Mouse (Mus musculus) embryonic fibroblast, embryonic 13.5 days (primary cell): ENCODE measurements at regions not wholly inside any gene's neighbourhood (a gene's known extent, or its start where the extent isn't known, plus 50 kb on each side); places are given as distances from the start of the nearest gene placed in this dataset.

Experiments
- H3K27ac ChIP-seq: 2 replicates; pipeline ENCODE4 v1.5.1; 2012; ENCODE audit warnings: low read length, control low read depth, inconsistent platforms; ENCODE audit not compliant: insufficient read depth
- H3K4me1 ChIP-seq: 2 replicates; pipeline ENCODE4 v1.6.1; 2011; ENCODE audit warnings: low read length; ENCODE audit not compliant: control insufficient read depth, insufficient read depth
- H3K4me3 ChIP-seq: 2 replicates; pipeline ENCODE4 v1.5.1; 2011; ENCODE audit warnings: mild to moderate bottlenecking, control low read depth, low read length; ENCODE audit not compliant: insufficient read depth
- CTCF ChIP-seq: IDR thresholded peaks from 2 replicates; pipeline ENCODE4 v1.5.1; 2011; ENCODE audit warnings: mild to moderate bottlenecking, control low read depth, low read length, moderate library complexity, borderline replicate concordance; ENCODE audit not compliant: insufficient read depth
- POLR2A ChIP-seq: IDR thresholded peaks from 2 replicates; pipeline ENCODE4 v1.6.1; 2011; ENCODE audit warnings: low read depth, mild to moderate bottlenecking, control low read depth, low read length, moderate library complexity

- Histone ChIP-seq H3K4me3 (no peak overlapping the region), H3K27ac (no peak overlapping the region), H3K4me1 (no peaks in the 10 kb centered on the region)
- TF ChIP-seq CTCF (no peak), POLR2A (no peak)
Observed at GRCm38 (mm10) chr19:15200792-15201191, 602.9 kb upstream of the Tle4 start.

- Histone ChIP-seq H3K4me1 (no peaks in the 10 kb centered on the region), H3K27ac (no peak overlapping the region), H3K4me3 (no peak overlapping the region)
- TF ChIP-seq POLR2A: no peak
- no peak for TF ChIP-seq CTCF
Observed at GRCm38 (mm10) chr19:15200361-15200760, 602.5 kb upstream of the Tle4 start.

- no peak overlapping the region for H3K4me3 ChIP-seq
Observed at GRCm38 (mm10) chr19:15199692-15200091, 601.8 kb upstream of the Tle4 start.

GRCm38 (mm10) chr19:15175221-15175620 is 577.4 kb upstream of the Tle4 start:
- H3K4me1 ChIP-seq: no peaks in the 10 kb centered on the region
- no peak overlapping the region for H3K4me3 ChIP-seq
- no peak overlapping the region for H3K27ac ChIP-seq
- TF ChIP-seq POLR2A: no peak
- TF ChIP-seq CTCF: no peak

More at GRCm38 (mm10) chr19:15199692-15200091, 601.8 kb upstream of the Tle4 start:
- Histone ChIP-seq H3K27ac (no peak overlapping the region), H3K4me1 (no peaks in the 10 kb centered on the region)
- TF ChIP-seq CTCF (no peak), POLR2A (no peak)

GRCm38 (mm10) chr19:15173301-15173700 is 575.5 kb upstream of the Tle4 start:
- no peak overlapping the region for H3K27ac ChIP-seq
- TF ChIP-seq POLR2A (no peak), CTCF (no peak)

GRCm38 (mm10) chr19:15167184-15167583 is 569.3 kb upstream of the Tle4 start:
- TF ChIP-seq CTCF (no peak), POLR2A (no peak)
- H3K27ac ChIP-seq: no peak overlapping the region
- no peaks in the 10 kb centered on the region for H3K4me1 ChIP-seq
- H3K4me3 ChIP-seq: no peak overlapping the region

More at GRCm38 (mm10) chr19:15173301-15173700, 575.5 kb upstream of the Tle4 start:
- H3K4me1 ChIP-seq: no peaks in the 10 kb centered on the region
- H3K4me3 ChIP-seq: no peak overlapping the region

- H3K4me3 ChIP-seq: no peak overlapping the region
- TF ChIP-seq CTCF (no peak), POLR2A (no peak)
- no peak overlapping the region for H3K27ac ChIP-seq
- no peaks in the 10 kb centered on the region for H3K4me1 ChIP-seq
Observed at GRCm38 (mm10) chr19:15160641-15161040, 562.8 kb upstream of the Tle4 start.

GRCm38 (mm10) chr19:15158653-15159052 is 560.8 kb upstream of the Tle4 start:
- Histone ChIP-seq H3K4me1 (no peaks in the 10 kb centered on the region), H3K27ac (no peak overlapping the region), H3K4me3 (no peak overlapping the region)
- no peak for TF ChIP-seq CTCF
- TF ChIP-seq POLR2A: no peak

GRCm38 (mm10) chr19:15158177-15158576 is 560.3 kb upstream of the Tle4 start:
- Histone ChIP-seq H3K27ac (no peak overlapping the region), H3K4me3 (no peak overlapping the region), H3K4me1 (no peaks in the 10 kb centered on the region)
- TF ChIP-seq CTCF (no peak), POLR2A (no peak)

GRCm38 (mm10) chr19:15154693-15155092 is 556.8 kb upstream of the Tle4 start:
- Histone ChIP-seq H3K4me1 (no peaks in the 10 kb centered on the region), H3K4me3 (no peak overlapping the region), H3K27ac (no peak overlapping the region)
- TF ChIP-seq CTCF: no peak
- TF ChIP-seq POLR2A: no peak

- TF ChIP-seq POLR2A (no peak), CTCF (no peak)
- Histone ChIP-seq H3K4me1 (no peaks in the 10 kb centered on the region), H3K4me3 (no peak overlapping the region)
Observed at GRCm38 (mm10) chr19:15146325-15146724, 548.5 kb upstream of the Tle4 start.

More at GRCm38 (mm10) chr19:15146325-15146724, 548.5 kb upstream of the Tle4 start:
- H3K27ac ChIP-seq: no peak overlapping the region
